Mouse (Mus musculus) B cell, adult (primary cell): ENCODE measurements around the gene Nat9. TPM values are rescaled to one million over a fixed set of nuclear protein-coding genes. Genes with fewer than 3 reads are reported as not detected.

ENCODE experiments used
- total RNA-seq: library from RNA; stranded (reverse); gene quantifications from 4 replicates; pipeline ENCODE4 v1.2.4, GENCODE M21; 2023; ENCODE audit not compliant: inconsistent age

Nat9 gene
- total RNA-seq, result 15.6 to 30.2 TPM (median 19.0 TPM) in 4 replicates

DNA sequence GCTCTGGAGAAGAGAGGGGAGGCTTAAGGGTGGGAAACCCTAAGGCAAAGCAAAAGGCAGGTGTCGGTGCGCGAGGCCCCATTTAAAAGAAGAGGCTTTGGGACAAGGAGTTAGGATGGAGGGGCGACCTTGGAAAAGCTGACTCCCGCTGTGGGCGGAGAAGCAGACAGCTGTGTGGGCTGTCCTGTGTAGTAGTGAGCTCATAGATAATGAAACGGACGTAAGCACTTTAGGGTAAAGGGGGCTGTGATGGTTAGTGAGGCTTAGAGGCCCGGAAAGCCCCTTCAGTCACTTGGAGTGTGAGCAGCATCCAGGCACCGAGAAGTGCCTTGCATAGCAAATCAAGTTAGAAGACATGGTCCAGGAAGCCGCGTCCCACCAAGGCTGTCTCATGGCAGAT, at the start of gene Nat9:
Gene Nat9 (minus strand): TSS at position 167 of the 400 bp plus-strand sequence.

DNA sequence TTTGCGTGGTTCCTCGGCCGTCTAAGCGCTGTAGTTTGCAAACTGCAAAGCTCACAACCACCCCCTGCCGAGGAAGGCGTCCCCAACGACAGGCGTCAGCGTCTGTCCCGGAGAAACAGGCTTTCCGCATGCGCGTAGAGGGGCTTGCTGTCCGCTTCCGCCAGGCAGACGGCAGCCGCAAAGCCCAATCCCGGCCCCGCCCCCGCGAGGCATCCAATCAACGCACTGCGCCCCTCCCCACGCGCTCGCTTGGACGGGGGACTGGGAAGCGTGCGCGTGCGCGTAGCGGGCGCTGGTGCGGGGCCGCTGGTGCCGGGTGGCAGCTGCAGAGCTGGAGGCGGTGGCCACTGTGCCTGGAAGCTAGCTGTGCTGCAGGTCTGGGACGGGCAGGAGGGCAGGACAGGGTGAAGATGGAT, 427 bp downstream of the Nat9 start, which contains the start of gene Tmem104:
Gene Tmem104 (plus strand): TSS at position 264 of the 416 bp plus-strand sequence.

DNA sequence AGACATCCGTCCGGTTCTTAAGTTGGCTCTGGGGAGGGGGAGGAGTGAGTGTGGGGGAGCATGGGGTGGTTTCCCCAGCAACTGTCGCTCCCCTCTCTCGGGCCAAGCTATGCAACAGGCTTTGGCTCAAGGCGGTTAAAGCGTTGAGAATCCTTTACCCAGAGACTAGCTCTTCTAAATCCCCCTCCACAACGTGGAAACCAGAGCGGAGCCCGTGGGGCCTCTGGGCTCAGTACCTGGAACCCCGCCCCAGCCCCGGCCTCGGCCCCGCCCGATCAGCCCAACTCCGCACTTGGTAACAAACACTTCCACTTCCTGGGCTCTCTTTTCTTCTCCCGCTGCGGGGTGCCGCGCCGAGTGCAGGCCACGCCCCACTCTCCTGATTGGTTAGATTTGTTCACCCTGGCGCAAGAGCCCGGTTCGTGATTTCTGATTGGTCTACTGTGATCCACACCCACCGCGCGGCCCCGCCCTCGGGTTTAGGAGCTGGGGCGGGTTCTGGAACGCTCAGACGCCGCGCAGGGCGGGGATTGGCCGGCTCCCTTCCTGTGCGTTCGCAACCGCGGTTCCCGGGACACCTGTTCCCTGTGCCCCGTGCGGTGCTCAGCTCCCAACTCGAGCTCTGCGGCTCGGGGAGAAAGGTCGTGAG, 24.7 kb downstream of the Nat9 start, which contains the start of gene Slc9a3r1:
Gene Slc9a3r1 (plus strand): TSS at position 510 of the 649 bp plus-strand sequence.

DNA sequence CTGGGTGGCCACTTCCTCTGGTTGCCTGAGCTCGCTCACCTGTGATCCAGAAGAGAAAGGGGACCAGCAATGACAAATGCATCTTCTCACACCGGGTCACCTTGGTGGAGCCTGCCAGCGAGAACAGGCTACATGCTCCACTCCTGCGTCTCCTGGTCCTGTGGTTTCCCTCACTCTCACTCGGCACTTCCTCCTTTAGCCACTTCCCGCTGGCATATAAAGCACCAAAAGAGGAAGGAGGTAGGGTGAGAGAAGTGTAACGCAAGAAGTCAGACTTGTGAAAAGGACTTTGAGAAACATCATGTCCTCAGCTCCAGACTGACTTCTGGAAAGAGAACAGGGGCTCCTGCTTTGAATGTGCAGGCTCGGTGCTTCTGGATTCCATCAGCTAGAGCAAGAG, 53.9 kb downstream of the Nat9 start, which contains the start of gene Cd300lf:
Gene Cd300lf (minus strand): TSS at position 193 of the 400 bp plus-strand sequence.

Other genes with a start within 250 kb of the Nat9 start
- not detected in 4 replicates for gene Cd300c, start 218.7 kb downstream of the Nat9 start, total RNA-seq
- gene Cd300ld, start 197.9 kb downstream of the Nat9 start, total RNA-seq, result 0.51 to 1.00 TPM (median 0.70 TPM) in 4 replicates
- gene Cd300c2, start 186.0 kb downstream of the Nat9 start, total RNA-seq, result 0.60 to 2.1 TPM (median 1.6 TPM) in 4 replicates
- gene Cd300ld2, start 171.7 kb downstream of the Nat9 start, total RNA-seq, result not detected in 4 replicates
- not detected in 4 replicates for gene Cd300ld4, start 160.8 kb downstream of the Nat9 start, total RNA-seq
- gene Cd300ld5, start 150.1 kb downstream of the Nat9 start, total RNA-seq, result 0.90 to 1.1 TPM (median 0.95 TPM) in 4 replicates
- gene Cd300ld3, start 139.4 kb downstream of the Nat9 start, total RNA-seq, result 0.90 to 1.1 TPM (median 0.96 TPM) in 4 replicates
- 0.39 to 1.3 TPM (median 1.2 TPM) in 4 replicates for gene Cd300e, start 125.7 kb downstream of the Nat9 start, total RNA-seq
- gene Rab37, start 96.4 kb downstream of the Nat9 start, total RNA-seq, result 4.1 to 6.9 TPM (median 4.9 TPM) in 4 replicates
- 9.7 to 14.3 TPM (median 10.3 TPM) in 4 replicates for gene Cd300lf, start 53.9 kb downstream of the Nat9 start, total RNA-seq
- 73.9 to 83.7 TPM (median 79.0 TPM) in 4 replicates for gene Slc9a3r1, start 24.5 kb downstream of the Nat9 start, total RNA-seq
- 14.8 to 19.6 TPM (median 16.6 TPM) in 4 replicates for gene Tmem104, start 372 bp downstream of the Nat9 start, total RNA-seq
- gene Grin2c, start 79.4 kb upstream of the Nat9 start, total RNA-seq, result not detected in 4 replicates
- 18.4 to 21.9 TPM (median 20.6 TPM) in 4 replicates for gene Fdxr, start 89.2 kb upstream of the Nat9 start, total RNA-seq
- 0.19 TPM in 1 of 4 replicates, not detected in the others for gene Fads6, start 109.8 kb upstream of the Nat9 start, total RNA-seq
- not detected in 4 replicates for gene Otop2, start 119.3 kb upstream of the Nat9 start, total RNA-seq
- gene Ush1g, start 134.2 kb upstream of the Nat9 start, total RNA-seq, result not detected in 4 replicates
- not detected in 4 replicates for gene Otop3, start 146.9 kb upstream of the Nat9 start, total RNA-seq
- 0.16 to 1.3 TPM (median 0.62 TPM) in 4 replicates for gene Hid1, start 179.9 kb upstream of the Nat9 start, total RNA-seq
- not detected in 4 replicates for gene Cdr2l, start 194.1 kb upstream of the Nat9 start, total RNA-seq
- 39.5 to 75.4 TPM (median 57.2 TPM) in 4 replicates for gene Mrpl58, start 215.9 kb upstream of the Nat9 start, total RNA-seq
- gene Atp5h, start 232.1 kb upstream of the Nat9 start, total RNA-seq, result 182 to 204 TPM (median 189 TPM) in 4 replicates
- gene Kctd2, start 232.3 kb upstream of the Nat9 start, total RNA-seq, result 29.9 to 44.8 TPM (median 39.7 TPM) in 4 replicates